Mouse (Mus musculus) adrenal gland (tissue): Measurements from ENCODE around the gene Znrf1.

Experiments
- intact Hi-C: fragments of 180-260 bp; cut with DNase I; formaldehyde crosslinking; loops from one replicate; pipeline ENCODE4 v1.15.1; 2025

Znrf1 gene

DNA sequence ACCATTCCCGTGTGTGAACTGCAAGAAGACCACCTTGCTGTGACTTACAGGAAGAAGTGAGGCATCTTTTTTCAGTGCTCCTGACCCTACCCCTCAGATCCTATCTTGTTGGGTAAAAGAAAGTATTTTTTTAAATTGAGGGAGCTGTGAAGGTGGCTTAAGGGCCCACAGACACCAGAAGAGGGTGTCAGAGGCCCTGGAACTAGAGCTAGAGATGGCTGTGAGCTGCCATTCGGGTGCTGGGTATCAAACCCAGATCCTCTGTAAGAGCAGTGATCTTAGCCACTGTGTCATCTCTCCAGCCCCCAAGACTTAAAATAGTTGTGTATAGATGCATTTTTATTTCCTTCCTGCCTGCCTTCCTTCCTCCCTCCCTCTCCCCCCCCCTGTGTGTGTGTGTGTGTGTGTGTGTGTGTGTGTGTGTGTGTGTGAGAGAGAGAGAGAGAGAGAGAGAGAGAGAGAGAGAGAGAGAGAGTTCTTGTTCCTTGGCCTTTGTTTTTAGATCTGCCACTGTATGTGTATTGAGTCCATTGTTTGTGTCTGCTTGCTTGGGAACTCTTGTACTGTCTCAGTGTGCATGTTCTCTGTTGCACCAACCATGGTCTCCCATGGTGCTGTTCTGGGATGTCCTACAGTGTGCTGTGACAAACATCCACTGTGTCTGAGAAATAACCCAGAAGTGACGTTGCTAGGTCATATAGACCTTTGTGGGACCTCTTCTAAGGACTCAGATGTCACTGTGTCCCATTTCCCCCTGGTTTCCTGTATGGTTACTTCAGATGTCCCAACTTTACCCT, 58.3 kb downstream of the Znrf1 start:
- intact Hi-C loops = no loop called here

GRCm38 (mm10) chr8:111594951-111595350, 59.1 kb downstream of the Znrf1 start:
- intact Hi-C loops = no loop called here

DNA sequence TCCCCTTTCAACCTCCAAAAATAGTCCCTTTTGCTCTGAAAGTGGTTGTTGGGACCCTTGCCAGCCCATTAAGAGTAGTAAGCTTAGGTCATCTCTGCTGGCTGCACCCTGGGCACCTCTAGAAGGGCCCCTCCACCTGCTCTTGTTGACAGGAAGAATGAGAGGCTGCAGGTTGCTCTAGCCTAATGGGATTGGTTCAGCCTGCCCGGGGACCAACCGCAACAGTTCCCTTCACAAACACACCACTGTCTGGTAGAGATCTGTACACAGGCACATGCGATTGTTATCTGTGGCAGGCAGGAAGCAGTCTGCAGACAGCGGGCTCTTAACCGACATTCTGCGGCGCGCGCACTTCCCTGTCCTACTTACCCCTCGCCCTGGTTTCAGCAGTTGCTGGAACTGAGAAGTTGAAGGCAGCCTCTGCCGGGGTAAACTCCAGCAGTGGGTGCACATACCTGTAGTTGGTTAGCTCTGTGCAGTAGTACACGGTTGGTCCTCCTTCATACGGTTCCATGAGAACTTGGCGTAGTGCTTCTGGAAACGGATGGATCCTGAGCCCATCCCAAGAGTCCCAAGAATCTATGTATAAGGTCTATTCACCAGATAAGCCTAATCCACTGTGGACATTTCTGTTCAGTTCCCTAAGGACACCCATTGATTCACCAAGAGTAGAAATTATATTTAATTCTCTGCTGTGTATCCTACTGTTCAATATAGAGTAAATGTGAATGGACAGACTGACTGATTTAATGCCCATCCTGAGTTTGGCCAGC, 60.0 kb downstream of the Znrf1 start:
- intact Hi-C loops = no loop called here

- intact Hi-C loops = no loop called here
Measured at GRCm38 (mm10) chr8:111596485-111596821, 60.6 kb downstream of the Znrf1 start.

DNA sequence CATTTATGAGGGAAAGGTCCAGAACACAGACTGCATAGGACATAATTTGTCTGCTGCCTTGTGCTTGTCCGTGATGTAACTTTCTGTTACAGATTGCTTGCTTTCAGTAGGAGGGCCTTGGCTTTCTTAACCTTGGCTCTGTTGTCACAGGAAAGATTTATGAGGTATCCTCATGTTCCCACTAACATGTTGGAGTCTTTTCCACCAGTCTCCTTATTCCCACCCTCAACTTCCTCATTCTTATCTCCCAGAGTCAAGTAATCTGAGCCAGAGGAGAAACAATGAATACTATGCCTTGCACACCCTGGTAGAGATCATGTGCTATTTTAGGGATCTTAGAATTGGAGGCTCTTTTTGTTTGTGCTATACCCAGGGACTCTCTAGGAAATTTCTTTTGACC, 61.4 kb downstream of the Znrf1 start:
- intact Hi-C loops = no loop called here

DNA sequence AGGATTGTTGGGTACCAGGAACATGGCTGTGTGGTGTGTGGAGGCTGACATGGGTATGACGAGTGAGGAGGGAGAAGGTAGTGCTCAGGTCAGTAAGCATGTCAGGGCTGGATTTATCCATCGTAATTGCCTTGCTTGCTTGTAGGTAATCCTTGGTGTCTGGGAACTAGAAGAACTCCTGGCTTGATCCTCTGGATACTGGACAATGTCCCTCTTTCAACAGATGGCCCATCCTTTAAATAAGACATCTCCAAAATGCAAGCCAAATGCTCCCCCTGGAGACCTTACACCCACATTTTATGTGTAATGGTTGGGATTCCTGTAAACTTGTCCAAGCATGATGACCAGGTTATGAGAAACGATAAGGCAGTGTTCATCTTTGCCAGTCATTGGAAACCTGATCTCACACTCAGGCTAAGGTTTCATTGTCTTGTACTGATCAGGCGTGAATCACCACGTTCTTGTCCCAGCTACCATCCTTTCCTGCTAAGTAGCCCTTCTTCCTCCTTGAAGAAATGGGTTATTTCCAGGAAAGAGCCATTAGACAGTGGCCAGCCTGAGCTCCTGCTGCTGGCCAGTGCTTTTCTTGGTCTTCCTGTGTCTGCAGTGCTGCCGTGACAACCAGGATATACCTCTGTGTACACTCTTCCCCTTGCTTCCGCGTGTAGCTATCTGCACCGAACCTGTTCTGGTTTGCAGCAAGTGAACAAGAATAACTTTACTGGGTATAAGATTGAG, 64.0 kb downstream of the Znrf1 start:
- intact Hi-C loops = loop anchor here (10.0 kb wide), 1 partner anchor 55 kb away; no protein-coding TSS in a partner anchor

- intact Hi-C loops = loop anchor here (10.0 kb wide), 1 partner anchor 57 kb away; no protein-coding TSS in a partner anchor
Measured at GRCm38 (mm10) chr8:111602050-111602449, 66.2 kb downstream of the Znrf1 start.

DNA sequence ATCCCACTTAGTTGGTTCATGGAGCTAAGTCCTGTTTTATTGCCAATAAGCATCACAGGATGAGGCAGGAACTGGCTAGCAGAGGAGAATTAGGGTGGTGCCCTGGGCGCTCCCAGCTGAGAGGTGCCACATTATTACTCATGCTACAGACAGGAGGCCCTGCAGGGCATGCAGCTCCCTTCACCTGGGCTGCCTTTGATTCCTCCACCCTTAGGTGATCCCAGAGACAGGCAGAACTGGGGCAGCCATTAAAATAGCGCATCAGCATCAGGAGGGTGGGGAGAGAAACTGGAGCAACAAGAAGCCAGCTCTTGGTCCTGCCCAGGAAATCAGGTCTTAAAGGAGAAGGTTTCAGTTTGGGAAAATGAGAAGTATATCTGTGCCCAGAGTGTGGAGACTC, 69.1 kb downstream of the Znrf1 start:
- intact Hi-C loops = loop anchor here (10.0 kb wide), 1 partner anchor 60 kb away; no protein-coding TSS in a partner anchor

- intact Hi-C loops = loop anchor here (10.0 kb wide), 1 partner anchor 62 kb away; no protein-coding TSS in a partner anchor
Measured at GRCm38 (mm10) chr8:111606961-111607360, 71.1 kb downstream of the Znrf1 start.

- intact Hi-C loops = loop anchor here (10.0 kb wide), 1 partner anchor 63 kb away; no protein-coding TSS in a partner anchor
Measured at GRCm38 (mm10) chr8:111607414-111607813, 71.5 kb downstream of the Znrf1 start.

DNA sequence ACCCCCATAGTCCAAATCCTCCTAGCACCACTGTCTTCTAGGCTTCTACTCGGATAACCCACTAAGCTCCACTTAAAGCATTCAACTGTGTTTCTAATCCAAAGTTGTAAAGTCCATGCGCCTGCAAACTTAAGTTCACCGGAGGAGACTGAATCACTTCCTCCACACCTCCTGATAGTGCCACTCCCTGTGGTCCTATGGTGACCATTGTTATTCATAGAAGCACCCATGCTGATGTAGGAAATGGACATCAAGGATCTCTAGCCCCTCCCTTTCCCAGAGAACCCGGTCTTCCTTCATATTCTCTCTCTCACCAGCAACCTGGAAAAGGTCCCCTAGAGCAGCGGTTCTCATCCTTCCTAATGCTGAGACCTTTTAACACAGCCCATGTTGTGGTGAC, 77.3 kb downstream of the Znrf1 start:
- intact Hi-C loops = no loop called here

DNA sequence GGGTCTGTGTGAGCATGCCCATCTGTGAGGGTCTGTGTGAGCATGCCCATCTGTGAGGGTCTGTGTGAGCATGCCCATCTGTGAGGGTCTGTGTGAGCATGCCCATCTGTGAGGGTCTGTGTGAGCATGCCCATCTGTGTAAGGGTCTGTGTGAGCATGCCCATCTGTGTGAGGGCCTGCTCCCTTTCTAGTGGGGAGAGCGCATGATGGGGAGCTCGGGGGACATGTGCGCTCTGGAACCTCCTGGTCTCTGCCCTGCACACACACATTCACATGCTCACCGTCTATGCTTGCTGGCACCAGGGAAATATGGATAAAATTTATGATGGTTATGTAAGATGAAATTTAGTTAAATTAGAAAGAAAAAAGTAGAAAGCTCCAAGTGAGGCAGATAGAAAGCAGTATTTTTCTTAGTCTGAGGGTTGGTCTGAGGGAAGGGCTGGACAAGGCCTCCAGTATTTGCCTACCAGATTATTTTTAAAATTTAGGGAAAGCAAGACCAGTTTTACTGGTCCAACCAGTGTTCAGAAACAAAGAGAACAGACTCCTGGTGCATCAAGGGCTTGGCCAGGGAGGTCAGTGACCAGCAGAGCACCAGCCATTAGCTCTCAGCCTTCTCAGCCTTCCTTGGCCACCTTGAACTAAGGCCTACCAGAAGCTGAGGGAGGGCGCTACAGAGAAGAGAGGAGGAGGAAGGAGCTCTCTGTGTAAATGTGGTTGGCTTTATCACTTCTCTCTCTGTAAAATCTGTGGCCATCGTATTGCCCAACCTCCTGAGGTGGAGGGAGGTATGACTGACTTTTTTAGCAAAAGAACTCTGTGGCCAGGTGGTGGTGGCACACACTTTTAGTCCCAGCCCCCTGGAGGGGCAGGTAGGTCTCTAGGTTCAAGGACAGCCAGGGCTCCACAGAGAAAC, 79.1 kb downstream of the Znrf1 start:
- intact Hi-C loops = no loop called here

- intact Hi-C loops = no loop called here
Measured at GRCm38 (mm10) chr8:111617812-111618211, 81.9 kb downstream of the Znrf1 start.

DNA sequence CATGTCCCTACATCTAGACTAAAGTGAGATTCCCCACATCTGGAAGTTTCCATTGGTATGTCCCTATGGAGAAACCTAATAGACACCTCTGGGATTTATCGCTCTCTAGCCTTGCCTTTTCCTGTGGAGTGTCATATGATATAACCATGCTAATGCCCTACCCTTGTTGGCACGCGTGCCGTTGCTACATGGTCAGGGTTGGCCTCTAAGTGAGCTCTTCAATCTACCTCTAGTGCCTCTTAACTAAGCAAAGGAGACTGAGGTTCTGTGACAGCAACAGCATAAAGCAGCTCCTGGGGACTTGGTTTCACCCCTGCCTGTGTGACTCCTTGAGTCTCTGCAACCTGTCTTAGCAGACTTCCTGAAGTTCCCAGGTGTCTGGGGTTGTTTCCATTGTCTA, 82.4 kb downstream of the Znrf1 start:
- intact Hi-C loops = no loop called here

- intact Hi-C loops = no loop called here
Measured at GRCm38 (mm10) chr8:111619936-111620335, 84.0 kb downstream of the Znrf1 start.

DNA sequence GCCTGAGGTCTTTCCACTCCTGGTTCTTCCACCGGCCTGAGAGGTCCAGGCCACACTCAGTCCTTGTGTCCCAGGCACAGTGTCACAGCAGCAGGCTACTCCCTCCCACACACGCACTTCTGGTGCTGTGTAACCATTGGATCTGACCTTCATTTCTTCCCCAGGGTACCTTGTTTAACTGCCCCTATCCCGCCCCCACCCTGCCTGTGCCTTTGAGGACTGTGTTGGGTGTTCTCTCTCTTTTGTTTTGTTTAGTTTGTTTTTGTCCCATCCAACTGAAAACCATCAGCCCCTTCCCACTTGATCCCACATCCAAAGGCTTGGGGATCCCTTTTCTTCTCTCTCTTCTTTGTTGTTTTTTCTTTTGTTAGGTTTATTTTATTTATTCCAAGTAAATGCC, 86.2 kb downstream of the Znrf1 start:
- intact Hi-C loops = no loop called here

GRCm38 (mm10) chr8:111622553-111622952, 86.7 kb downstream of the Znrf1 start:
- intact Hi-C loops = no loop called here

DNA sequence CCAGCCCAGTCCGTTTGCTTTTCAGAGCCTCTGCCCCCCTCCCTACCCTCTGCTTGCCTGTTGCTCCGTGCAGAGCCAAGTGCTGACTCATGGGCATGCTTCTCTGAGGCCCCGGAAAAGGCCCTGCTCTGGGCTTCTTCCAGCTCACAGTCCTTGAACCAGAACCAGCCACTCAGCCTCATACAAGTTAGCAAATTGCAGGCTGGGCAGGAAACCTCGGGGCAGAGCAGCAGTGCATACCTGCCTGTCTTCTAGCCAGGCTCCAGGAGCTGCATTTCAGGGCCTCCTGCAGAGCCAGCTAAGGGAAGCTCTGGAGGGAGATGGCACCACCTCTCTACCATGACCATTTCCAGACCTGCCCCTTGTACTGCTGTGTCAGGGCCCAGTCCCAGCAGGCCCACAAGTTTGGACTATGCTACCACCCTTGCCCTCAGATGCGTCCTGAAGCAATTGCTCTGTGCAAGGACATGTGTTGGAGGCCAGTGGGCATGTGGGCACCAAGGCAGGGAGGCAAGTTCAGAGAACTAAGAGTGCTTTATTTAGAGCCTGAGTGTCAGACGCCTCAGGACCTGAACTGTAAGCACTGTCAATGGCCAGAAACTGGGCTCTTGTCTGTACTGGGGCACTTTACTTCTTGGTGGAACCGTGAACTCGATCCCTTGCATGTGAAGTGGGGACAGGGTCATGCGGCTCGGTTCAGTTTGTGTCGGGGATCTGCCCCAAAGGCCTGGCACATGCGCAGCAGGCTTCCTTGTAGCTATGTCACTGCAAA, 88.4 kb downstream of the Znrf1 start:
- intact Hi-C loops = loop anchor here (1.0 kb wide), 1 partner anchor 88 kb away; the partner anchor contains the start of gene Znrf1

GRCm38 (mm10) chr8:111624853-111625221, 88.9 kb downstream of the Znrf1 start:
- intact Hi-C loops = loop anchor here (1.0 kb wide), 1 partner anchor 89 kb away; the partner anchor contains the start of gene Znrf1
